Mouse (Mus musculus) heart, postnatal 25 days (tissue): Measurements from ENCODE around the gene Myo1g. TPM values are rescaled to one million over a fixed set of nuclear protein-coding genes. Genes with fewer than 3 reads are reported as not detected.
"Not testable (repeated sequence)": the region's sequence is repeated elsewhere in the genome, so short reads cannot be mapped to it uniquely, and the experiment has no call there.

Experiments
- DNase-seq: peaks from one replicate; pipeline ENCODE4 v3.0.0; 2022; ENCODE audit warnings: low spot score
- intact Hi-C: fragments of 180-260 bp; cut with DNase I; formaldehyde crosslinking; loops from one replicate; pipeline ENCODE4 v1.15.1; 2025
- total RNA-seq, 2 experiments: library from RNA; stranded (reverse); gene quantifications; 2 replicates each; pipeline ENCODE4 v1.2.3; 2021

The Myo1g gene
- total RNA-seq, 2 experiments from 2014 or later, result 1.5 to 2.4 TPM

GRCm38 (mm10) chr11:6544683-6545082, 23.9 kb upstream of the Myo1g start:
- no peak for DNase-seq
- intact Hi-C loops, result loop anchor here (5.0 kb wide), 2 partner anchors 67 to 83 kb away; partner anchors contain the start of genes Purb and Tbrg4

DNA sequence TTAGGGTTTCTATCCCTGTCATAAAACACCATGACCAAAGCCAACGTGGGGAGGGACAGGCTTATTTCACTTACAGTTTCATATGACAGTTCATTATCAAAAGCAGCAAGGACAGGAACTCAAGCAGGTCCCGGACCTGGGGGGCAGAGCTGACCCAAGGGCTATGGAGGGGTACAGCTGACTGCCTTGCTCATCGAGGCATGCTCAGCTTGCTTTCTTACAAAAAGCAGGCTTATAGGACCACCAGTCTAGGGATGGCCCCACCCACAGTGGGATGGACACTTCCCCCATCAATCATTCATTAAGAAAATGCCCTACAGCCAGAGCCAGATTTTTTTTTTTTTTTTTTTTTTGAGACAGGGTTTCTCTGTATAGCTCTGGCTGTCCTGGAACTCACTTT, 10.0 kb upstream of the Myo1g start:
- DNase-seq, result no peak
- intact Hi-C loops, result no loop called here

- intact Hi-C loops, result loop anchor here (5.0 kb wide), 2 partner anchors 63 to 97 kb away; partner anchors contain the start of gene Tbrg4
- no peak for DNase-seq
Observed at GRCm38 (mm10) chr11:6529961-6530360, 9.2 kb upstream of the Myo1g start.

DNA sequence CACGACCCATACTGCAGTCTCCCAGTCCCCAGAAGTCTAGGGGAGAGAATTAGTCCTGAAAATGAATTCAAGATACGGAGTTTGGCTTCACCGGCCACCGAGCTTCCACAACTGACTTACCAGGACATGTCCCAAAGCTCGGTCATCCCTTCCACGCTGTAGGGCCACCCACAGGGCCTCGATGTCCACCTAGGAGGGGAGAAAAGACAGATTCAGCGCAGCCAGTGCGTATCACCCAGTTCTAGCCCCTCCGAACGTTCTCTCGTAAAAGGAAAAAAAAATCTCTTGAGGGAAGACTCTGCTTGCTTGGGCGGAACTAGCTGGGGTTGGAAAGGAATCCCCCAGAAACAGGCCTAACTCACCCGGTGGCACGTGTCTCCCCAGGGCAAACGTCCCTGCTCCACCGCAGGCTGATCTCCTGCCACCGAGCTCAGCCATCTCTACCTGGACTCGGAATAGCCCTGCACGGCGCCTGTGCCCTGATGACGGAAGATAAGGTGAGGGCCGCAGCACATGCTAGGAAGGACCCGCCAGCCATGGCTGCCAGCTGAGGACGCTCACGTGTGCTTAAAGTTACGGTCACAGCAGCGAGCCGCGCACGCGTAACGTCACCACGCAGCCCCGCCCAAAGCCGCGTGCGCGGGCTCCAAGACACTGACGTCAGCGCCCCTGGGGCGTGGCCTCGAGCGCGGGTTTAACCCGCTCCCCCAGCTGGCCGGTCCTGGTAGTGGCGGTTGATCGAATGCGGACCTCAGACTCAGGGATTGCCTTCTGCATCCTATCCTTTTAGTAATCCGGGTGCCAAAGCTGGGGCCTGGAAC, 7.6 kb upstream of the Myo1g start:
- intact Hi-C loops, result loop anchor here (5.0 kb wide), 2 partner anchors 61 to 99 kb away; partner anchors contain the start of gene Tbrg4
- DNase-seq, result peak; percentile 92

DNA sequence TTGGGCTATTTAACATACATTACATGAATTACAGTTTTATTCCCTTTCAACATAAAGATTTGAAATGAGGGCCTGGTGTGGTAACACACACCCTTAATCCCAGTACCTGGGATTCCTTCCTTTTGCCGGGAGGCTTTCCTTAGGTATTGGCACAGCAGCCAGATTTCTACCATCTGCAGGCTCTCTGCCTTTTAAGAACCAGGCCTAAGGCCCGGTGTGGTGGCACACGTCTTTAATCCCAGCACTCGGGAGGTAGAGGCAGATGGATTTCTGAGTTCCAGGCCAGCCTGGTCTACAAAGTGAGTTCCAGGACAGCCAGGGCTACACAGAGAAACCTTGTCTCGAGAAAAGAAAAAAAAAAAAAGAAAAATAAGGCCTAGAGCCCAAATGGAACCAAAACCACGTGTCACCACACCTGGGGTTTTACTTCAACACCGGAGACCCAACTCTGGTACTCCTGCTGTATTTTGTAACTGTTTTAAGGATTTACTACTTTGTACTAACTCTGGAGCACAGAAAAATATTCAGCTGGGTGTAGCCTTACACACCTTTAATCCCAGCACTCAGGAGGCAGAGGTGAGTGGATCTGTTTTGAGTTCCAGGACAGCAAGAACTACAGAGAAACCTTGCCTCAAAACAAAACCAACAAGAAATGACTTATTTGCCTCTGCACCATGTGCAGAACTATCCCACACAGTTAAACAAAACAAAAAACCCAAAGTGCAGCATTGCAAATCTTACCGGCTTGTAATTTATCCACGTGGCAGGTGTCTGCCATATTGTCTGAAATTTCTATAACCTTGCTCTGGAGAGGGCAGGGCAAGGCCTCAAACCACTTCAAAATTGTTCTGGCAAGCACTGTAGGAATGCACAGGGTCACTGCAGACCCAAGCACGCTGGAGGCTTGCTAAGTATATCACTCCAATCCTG, 6.8 kb upstream of the Myo1g start:
- no peak for DNase-seq

DNA sequence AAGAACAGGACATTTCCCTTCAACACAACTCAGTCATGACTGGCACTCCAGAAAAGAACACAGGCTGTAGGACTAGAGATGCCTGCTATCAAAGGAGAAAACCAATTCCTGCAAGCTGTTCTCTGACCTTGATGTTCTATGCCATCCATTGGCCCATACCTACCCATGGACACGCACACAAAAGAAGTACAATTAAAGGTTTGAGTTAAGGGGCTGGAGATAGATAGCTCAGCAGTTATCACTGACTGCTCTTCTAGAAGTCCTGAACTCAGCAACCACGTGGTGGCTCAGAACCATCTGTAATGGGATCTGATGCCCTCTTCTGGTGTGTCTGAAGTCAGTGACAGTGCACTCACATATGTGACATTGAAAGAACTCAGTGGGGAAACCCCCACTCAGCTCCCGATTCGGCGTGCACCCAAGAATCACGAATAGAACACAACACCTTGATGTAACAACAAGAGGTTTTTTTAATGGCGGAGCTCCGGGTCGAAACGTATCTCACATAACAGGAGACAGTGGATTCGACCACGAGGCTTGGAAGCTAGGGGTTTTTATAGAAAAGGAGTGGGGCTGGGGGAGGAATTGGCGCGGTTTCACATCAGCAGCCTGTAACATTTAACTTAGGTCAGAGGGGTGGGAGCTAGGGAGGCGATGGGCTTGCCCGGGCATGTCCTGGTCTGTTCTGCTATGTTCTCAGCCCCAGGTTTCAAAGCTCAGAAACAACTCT, 5.9 kb upstream of the Myo1g start:
- intact Hi-C loops, result loop anchor here (5.0 kb wide), 2 partner anchors 59 to 101 kb away; partner anchors contain the start of gene Tbrg4
- not testable (repeated sequence) for DNase-seq

More for the DNA sequence above, 6.8 kb upstream of the Myo1g start:
- intact Hi-C loops, result loop anchor here (5.0 kb wide), 2 partner anchors 60 to 100 kb away; partner anchors contain the start of gene Tbrg4

DNA sequence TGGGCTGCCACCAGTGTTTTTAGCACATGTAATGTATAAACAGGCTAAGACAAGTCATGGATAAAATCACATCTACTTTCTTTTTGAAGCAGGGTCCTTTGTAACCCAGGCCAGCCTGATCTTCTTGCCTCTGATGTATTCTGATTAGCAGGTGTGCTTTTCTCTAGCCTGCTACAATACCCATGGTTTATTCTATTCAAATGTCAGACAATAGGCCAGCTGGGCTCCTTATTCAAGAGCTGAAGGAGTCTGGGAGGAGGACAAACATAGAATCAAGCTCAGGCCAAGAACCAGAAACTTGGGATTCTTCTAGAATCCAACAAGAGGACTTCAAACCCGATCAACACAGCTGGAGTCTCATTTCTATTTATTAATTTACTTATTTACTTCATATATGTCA, 4.5 kb upstream of the Myo1g start:
- no peak for DNase-seq
- intact Hi-C loops, result loop anchor here (5.0 kb wide), 2 partner anchors 58 to 102 kb away; partner anchors contain the start of gene Tbrg4

DNA sequence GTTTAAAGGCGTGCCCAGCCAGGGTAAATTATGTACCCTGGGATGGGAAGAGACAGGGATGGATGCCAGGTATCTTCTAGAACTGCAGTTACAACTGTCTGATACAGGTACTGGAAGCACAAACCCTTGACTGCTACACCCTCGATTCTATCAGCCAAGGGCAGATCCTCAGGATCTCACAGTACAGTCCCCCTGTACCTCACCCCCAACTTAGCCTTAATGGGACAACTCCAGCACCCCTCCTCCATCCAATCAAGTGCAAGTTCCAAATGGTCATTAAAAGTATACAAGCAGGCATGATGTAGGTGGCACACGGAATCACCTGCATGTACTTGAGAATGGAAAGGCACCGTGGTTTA, 4.1 kb upstream of the Myo1g start:
- no peak for DNase-seq
- intact Hi-C loops, result loop anchor here (5.0 kb wide), 2 partner anchors 58 to 102 kb away; partner anchors contain the start of gene Tbrg4

- DNase-seq, result no peak
- intact Hi-C loops, result no loop called here
Observed at GRCm38 (mm10) chr11:6524165-6524879, 3.6 kb upstream of the Myo1g start.

DNA sequence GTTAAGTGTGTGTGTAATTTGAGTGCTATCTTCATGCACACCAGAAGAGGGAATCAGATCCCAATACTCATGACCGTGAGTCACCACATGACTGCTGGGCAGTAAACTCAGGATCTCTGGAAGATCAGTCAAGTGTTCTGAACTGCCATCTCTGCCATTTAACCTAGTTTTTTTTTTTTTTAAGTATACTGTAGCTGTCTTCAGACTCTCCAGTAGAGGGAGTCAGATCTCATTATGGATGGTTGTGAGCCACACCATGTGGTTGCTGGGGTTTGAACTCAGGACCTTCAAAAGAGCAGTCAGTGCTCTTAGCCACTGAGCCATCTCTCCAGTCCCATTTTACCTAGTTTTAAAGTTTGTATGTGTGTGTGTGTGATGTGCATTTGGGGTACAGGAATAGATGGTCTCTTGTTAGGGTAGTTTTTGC, 2.9 kb upstream of the Myo1g start:
- no peak for DNase-seq
- intact Hi-C loops, result no loop called here

- no peak for DNase-seq
- intact Hi-C loops, result no loop called here
Observed at GRCm38 (mm10) chr11:6522782-6523525, 2.2 kb upstream of the Myo1g start.

DNA sequence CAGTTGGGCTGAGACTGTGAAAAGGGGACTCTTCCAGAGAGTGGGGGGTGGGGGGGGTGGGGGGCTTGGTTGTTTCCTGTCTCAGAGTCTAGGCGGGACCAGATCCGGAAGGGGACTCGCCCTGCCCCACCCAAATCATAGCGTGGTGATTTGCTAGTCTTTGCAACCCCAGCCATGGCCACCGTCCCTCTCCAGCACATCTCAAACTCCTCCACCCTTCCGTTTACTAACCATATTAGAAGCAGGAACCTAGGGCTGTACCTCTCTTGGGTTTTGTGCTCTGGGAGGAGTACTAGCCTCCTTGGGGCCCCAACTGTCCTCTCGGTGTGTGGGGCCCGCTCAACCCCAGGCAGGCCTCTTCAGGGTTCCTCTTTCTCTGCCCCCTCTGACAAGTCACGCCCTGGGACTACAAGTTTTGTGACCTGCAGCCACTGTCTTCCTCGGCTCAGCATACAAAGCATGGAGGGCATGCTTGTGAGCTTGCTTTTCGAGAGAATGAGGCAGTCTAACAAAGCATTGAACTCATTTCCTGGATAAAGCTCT, 1.2 kb downstream of the Myo1g start:
- no peak for DNase-seq
- intact Hi-C loops, result no loop called here

- no peak for DNase-seq
- intact Hi-C loops, result no loop called here
Observed at GRCm38 (mm10) chr11:6514837-6515236, 5.9 kb downstream of the Myo1g start.

DNA sequence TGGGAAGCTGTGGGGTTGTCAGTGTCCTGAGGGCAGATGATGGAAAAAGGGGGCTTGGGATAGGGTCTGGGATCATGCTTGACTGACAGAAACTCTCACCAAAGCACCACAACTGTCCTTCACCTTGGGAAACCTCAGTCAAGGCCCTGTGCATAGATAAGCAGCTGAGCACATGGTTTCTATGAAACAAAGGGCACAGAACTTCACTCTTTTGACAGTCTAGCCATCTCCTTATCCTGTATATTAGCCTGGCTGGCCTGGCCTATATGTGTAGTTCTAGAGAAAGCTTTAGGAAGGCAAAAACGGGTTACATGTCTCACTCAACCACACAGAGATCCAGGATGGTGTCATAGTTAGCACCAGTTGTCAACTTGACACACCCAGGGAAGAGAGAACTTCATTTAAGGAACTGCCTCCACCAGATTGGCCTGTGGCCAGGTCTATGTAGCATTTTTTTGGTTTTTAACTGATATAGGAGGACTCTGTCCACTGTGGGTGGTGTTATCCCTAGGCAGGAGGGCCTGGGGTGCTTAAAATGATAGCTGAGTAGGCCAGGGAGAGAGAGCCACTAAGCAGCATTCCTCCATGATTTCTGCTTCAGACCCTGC, 12.4 kb downstream of the Myo1g start:
- intact Hi-C loops, result no loop called here
- no peak for DNase-seq

DNA sequence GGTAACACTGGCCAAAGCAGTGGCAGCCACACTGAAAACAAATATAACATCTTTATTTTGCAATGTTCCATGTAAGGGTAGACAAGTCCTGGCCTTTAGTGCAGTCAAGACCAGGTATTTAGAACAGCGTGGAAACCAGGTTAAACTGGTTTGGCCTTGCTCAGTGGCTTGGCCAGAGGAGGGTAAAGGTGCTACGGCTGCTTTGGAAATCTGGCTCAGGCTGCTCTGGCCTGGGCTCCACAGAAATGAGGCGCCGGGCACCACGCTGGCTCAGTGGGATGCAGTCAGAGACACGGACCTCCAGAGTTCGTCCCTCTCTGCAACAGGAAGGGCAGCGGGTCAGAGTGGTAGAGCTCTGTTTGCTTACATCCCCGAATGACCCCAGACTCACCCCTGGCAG, 14.2 kb downstream of the Myo1g start:
- intact Hi-C loops, result no loop called here
- no peak for DNase-seq

DNA sequence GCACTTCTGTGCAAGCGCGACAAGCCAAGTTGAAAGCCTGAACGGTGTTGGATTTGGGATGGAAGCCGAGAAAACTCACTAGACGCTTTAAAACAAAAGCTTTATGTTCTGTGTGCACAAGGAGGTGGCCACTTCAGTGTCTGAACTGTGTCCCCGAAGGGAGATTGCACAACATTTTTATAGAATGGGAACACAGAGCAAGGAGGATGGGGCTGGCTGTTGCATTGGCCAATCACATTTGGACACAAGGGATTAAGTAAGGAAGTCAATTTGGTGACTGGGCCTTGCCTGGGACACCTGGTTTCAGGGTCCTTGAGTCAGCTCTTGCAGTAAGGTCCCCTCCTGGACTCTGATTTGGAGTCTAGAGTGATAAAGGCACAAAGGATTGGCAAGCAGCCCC, 16.1 kb downstream of the Myo1g start:
- no peak for DNase-seq
- intact Hi-C loops, result no loop called here

DNA sequence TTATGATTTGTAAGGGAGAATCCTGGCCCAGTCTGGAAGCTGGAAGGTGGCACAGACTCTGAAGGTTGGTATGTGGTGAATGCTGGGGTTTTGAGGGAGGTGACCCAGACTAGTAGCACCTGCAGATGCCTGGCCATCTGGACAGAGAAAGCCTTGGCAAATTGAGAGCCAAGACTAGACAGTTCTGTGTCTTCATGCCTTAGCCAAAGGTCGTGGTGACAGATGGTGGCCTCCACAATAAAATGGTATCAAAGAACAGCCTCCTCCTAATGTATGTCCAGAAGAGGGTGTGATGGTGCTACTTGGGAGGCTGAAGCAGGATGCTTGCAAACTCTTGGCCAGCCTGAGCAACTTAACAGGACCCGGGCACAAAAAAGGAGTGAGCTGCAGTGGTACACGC, 16.5 kb downstream of the Myo1g start:
- intact Hi-C loops, result no loop called here
- DNase-seq, result no peak

- DNase-seq, result no peak
- intact Hi-C loops, result no loop called here
Observed at GRCm38 (mm10) chr11:6502506-6502905, 18.3 kb downstream of the Myo1g start.
